Mouse (Mus musculus): ENCODE measurements around the gene Dnajc12.

DNA sequence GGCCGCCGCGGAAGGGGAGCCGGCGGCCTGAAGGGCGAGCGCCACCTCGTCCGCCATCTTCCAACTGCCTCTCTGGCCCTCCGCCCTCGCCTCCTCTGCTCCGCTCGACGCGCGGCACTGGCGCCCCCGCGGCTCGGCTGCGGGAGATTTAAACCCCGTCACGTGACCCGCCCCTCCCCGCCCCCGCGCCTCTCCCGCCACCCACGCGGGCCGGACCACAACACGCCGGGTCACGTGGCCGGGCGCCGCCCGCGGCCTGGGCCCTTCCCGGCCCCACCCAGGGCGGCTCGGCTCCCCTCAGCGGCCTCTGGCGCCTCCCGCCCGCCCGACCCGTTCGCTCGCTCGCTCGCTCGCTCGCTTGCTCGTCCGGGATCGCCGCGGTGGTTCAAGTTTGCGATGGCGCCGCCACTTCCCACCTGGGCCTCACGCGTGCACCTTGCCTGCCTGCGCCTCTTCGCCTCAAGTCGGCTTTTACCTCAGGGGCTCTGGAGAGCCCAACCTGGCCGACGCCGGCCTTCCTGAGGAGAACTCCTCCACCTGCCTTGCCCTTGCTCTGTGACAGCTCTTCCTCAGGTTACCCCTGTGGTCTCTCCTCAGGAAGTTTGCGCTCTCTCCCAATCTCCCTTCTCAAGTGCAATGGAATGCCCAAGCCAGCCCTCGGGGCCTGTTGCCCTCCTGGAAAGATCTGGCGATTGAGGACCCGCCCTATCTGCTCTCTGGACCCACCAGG, 43.2 kb upstream of the Dnajc12 start:
- no peak for TF ChIP-seq TAL1 (IDR thresholded peaks at IDR 0.05; ENCODE audit: low read length)
- 0 out of 2 replicates have a peak, but pooled peaks have one; percentile 18 for TF ChIP-seq GATA1 (IDR thresholded peaks at IDR 0.05; ENCODE audit: low read length)

Data from erythroblast, embryonic 14.5 days (primary cell).